Mouse (Mus musculus): ENCODE data around the gene Bcl11b.
A peak's percentile ranks its signal among the peaks of the same experiment; 100 is the strongest.

Bcl11b gene

DNA sequence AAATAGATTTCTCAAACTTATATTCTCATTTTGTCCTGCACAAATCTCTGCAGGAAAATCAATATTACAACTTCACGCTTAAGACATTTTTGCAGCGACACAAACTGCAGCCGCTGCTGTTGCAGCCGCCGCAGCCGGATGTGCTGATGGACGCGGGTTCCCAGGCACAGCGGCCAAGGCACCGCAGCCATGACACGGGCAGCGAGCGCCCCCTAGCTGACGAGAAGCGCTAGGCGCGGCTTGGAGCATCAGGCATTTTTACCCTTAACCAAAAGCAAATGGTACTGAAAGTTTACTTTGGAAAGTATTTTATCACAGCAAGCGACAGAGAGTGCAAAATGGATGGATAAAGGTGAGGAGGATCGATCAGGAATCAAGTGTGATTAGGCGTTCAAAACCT is 4.7 kb downstream of the Bcl11b start:
- peak; percentile 91 for DNase-seq (ENCODE audit: low read depth, low spot score)

DNA sequence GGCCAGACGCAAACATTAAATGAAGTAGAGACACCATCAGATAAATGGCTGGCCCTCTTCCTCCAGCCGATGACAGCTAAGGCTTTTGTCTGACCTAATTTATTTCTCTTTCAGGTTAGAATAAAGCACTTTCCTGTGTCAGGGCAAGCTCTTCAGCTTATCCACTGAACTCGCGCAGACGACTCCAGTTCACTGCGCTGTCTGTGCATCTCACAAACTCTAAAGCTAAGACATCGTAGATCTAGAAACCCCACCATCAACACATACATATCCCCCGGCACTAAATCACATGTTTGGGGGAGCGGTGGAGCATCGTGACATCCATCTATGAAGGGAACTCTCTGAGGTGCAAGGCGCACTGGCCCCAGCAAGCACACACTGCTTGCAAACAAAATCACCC is 5.5 kb downstream of the Bcl11b start:
- DNase-seq (ENCODE audit: low read depth, low spot score): peak; percentile 51

DNA sequence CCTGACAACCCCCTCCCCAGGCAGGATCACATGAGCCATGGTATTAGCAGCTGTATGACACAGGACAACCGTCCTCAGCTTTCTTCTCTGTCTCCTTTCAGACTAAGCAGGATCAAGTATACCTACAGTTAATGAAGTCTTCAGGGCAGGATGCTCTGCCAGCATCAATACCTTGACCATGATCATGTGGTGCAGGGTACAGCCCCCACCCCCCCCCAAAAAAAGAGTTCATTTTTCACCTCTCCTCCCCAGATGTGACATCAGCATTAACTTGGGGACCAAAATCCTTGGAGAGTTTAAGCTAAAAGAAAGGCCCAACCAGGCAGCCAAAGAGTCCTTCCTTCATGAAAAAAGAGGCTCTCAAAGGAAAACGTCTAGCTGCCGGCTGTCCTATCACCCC is 6.2 kb downstream of the Bcl11b start:
- peak; percentile 51 for DNase-seq (ENCODE audit: low read depth, low spot score)

DNA sequence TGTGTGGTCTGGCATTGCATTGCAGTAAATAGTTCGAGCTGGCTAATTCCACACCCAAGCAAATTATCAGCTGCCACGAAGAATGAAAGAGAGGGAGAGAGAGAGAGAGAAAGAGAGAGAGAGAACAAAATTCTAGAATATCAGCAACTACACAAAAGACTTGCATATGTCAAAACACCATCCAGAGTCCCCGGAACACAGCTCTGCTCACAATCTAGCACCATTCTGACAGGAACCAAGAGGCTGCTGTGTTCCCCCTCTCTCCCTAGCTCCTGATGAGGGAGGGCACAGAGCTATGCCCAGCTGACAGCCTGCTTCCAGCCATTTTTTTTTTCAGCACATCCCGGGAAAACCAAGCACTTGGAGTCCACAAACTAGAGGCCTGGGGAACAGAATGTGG is 6.6 kb downstream of the Bcl11b start:
- no peak for DNase-seq (ENCODE audit: low read depth, low spot score)

DNA sequence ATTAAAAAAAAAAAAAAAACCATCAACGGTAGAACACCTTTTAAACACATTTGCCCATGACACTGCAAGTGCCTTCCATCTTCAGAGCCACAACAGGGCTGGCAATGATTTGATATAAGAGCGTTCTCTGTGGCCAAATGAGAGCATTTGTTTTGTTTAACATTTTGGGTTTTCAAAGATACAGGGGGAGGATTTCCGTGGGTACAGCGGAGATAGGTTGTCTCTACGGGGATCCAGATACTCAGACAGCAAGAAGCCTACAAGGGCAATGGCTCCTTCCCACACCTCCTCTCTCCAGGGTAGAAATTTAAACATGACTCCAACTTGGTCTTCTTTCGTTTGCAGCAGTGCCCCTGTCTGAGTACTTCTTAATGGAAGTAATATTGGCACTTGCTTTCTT is 7.2 kb downstream of the Bcl11b start:
- peak; percentile 79 for DNase-seq (ENCODE audit: low read depth, low spot score)

DNA sequence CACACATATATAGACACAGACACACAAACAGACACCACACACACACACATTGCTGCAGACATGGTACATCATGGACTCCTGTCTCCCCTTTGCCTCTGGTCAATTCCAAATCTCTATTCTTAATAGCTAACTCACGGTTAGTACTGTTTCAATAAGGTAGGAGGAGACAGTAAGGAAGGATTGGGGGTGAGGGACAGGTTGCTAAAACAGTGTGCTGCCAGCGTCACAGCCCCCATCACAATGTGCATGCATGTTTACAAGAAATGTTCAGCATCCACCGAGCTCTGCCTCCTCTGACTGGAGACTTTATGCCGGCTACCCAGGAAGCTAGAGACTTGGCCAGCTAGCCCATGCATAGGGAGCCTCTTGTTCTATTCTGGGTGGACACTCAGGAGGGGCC is 9.0 kb downstream of the Bcl11b start:
- DNase-seq (ENCODE audit: low read depth, low spot score): peak; percentile 53

DNA sequence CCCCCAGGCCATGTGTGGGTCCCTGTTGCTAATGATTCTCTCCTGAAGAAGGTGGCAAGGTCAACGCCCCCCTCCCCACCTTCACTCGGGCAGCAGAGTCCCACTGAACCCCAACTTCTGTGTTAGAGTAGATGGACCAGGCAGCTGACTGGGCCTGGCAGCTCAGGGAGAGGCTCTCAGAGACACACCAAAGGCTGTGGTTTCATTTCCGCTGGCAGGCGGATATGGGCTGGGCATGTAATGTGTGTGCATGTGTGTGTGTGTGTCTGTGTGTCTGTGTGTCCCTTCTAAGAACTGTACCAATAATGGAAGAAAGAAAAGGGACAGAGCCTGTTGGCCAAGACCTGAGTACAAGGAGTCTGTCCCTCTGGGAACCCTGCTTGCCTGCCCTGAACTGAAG is 10.4 kb downstream of the Bcl11b start:
- peak; percentile 92 for DNase-seq (ENCODE audit: low read depth, low spot score)

DNA sequence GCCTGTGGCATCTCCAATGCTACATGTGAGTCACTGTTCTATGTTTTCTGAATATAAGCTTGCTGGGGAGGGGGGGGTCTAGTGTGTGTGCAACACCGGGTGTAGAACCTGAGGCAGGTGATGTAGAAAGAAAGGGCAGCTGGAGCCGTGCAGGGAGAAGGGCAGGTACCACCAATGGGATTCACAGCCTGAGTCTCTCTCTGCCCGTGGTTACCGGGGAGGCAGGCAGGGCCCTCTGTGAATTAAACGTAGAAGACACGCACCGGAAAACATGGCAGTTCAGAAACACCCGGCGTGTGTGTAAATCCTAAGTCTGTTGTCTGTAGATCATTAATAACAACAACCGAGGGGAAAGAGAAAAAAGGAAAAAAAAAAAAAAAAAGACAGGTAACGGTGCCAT is 12.2 kb downstream of the Bcl11b start:
- DNase-seq (ENCODE audit: low read depth, low spot score): peak; percentile 63

DNA sequence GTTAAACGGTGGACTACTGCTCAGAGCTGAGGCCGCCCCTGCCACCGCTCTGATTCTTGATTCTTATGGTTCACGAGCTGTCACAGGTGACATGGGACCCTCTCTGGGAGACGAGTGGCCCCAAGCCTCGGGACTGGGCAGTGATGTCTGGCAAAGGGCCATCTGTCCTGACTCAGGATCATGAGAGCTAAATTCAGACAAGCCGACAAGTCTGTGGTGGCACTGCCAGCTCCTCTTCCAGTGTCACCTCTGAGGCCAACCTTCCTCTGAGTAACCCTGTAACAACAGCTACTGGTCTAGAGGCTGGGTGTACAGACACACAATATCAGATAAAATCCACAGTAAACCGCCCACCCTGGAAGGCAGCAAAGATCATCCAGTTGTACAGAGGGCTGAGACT is 20.2 kb downstream of the Bcl11b start:
- peak; percentile 48 for DNase-seq (ENCODE audit: low read depth, low spot score)

DNA sequence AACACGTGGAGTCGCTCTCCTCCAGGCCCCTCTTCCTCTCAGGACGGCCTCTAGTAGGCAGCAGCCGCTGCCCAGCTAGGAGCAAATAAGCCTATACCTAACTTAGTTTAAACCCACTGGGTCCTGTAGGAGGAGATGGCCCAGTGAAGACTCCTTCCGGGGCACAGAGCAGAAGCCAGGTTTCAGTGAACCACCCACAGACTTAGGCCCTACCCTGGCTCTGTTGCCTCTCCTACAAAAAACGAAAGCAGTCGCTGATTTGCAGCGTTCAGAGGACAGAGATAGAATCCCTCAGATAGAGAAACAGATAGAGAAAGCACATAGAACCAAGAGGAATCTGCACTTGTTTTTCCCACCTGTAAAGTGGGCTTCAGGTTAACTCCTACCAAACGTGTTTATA is 21.1 kb downstream of the Bcl11b start:
- DNase-seq (ENCODE audit: low read depth, low spot score): peak; percentile 79

DNA sequence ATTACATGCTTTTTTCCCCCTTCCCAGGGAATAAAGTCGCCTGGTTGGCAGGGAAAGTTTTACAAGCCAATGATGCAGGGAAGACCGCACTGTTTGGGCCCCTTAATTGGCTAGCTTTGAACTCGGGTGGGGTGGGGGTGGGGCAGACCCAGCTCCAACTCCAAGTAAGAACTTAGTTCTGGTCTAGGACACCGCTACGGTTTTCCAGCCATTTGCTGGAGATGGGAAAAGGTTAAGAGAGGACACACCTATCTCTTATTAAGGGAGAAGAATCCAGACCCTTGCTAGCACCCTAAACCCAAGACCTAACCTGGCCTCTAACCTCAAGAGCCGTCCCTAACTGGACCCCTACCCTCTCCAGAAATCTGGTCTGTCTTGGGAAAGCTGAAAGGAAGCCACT is 22.2 kb downstream of the Bcl11b start:
- no peak for DNase-seq (ENCODE audit: low read depth, low spot score)

DNA sequence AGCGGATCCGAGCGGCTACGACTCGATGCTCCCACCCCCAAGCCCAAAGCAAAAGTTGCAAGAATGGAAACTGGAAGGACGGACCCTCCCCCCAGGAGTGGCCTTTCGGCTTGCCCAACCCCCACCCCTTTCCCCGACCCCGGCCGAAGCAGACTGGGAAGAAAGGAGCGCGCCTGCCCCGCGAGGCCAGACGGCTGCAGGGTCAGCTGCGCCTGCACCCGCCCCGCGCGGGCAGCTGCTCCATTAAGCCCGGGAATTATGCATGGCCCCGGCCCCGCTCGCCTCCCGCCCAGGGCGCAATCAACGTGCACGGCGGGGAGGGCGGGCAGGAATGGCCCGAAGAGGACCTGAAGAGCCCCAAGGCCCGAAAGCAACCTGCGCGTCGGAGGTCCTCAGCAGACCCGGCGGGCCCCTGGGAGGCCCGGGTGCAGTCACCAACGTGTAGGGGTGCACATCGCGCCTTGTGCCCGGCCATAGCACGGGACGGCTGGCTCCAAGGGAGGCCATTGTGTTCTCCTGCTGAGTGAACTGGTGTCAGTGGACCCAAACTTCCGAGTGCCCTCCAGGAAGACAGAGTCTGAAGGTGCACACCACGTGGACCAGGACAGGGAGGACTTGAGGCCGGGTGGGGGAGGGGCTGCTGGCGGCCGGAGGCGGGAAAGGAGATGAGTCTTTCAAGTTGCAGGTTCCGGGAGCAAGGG is 23.0 kb downstream of the Bcl11b start:
- DNase-seq (ENCODE audit: low read depth, low spot score): peak; percentile 63

DNA sequence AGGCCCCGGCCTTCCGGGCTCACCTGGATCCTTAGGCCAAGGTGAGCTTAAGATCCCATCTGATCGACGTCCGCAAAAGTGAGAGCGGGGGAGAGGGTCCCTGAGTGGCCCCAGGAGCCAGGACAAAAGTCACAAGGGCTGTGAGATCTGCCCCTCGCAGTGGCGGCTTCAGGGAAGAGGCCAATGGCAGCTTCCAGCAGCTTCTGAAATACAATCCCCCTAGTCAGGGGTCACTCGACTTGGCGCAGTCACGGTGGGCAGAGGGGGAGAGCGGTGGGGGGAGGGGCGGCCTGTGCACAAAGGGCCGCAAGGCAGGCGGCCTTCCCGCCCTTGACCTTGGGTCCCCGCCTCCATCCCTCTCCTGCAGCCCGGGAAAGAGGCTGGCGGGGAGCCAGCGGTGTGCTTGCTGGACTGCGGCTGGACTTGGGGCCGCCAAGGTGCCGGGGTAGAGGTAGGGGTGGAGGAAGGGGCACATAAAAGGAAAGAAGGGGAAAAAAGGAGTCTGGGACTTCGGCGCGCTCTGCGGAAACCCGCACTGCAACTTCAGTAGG is 23.6 kb downstream of the Bcl11b start:
- DNase-seq (ENCODE audit: low read depth, low spot score): peak; percentile 45

DNA sequence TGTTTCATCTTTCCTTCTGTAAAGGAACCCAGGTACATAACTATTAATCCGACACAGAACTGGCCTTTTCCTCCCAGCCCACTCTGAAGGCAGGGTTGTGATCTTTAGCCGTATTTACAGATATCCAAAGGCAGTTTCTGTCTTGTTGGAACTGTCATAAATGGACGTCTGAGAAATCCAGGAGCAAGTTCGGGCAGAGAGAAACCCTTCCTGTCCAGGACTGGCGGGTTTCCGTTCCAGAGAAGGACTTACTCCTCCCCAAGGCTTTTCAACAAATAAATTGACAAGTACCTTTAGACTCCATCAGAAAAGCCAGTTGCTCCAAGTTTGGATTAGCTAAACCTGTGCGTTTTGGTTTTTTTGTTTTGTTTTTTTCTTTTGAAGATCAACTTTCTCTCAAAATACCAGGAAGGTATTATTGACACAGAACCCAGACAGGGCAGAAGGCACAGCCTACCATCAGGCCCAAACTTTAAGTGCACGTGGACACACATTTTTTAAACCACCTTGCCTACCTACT is 24.6 kb downstream of the Bcl11b start:
- no peak for DNase-seq (ENCODE audit: low read depth, low spot score)

DNA sequence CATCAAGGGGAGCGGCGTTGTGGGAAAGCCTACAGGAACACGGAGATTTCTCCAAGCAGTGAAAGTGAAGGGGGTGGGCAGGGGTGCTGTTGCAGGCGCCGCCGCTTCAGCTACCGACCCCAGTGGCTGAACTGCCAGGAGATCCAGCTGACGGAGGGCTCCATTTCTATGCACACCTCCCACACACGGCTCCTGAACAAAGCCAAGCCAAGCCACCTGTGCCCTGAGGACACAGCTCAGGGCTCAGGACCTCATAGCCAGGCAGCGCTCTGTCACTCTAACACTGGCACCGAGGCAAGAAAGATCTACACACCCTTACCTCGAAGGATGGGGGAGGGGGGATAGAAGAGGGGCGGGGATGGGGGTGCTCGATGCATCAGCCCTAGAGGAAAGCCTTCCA is 25.3 kb downstream of the Bcl11b start:
- peak; percentile 63 for DNase-seq (ENCODE audit: low read depth, low spot score)

DNA sequence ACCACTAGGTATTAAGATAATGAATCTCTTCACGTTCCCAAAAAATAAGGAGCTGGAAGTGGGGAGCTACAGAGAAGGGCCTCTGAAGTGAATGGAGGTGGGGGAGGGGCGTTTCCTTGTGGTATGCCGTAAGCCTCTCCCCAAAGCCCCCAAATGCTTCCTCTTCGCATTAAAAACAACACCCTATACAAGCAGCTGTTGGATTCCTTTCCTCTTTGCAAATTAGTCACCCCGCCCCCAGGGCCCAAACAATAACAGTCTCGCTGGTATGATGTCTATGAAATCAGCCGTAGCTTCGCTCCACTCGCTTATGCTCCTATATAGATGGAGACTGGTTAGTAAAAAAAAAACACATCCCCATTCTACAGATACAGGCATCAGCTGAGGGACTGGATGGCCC is 25.9 kb downstream of the Bcl11b start:
- peak; percentile 74 for DNase-seq (ENCODE audit: low read depth, low spot score)

DNA sequence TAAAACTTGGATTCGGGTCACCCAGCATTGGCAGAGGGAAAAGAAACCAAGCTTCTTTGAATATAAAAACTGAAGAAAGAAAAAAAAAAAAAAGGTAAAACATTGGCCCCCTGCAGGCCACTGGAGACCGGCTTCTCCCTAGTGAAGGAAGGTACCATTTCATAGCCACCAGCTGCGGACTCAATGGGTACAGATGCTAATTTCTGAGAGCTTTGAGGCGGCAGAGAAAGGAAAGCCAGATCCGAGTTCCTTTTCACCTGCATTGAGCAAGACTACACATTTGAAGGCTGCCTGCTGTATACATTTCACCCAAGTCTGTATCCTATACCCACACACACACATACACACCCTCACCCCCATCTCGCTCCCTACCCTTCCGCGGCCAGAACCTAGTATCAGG is 26.3 kb downstream of the Bcl11b start:
- peak; percentile 62 for DNase-seq (ENCODE audit: low read depth, low spot score)

DNA sequence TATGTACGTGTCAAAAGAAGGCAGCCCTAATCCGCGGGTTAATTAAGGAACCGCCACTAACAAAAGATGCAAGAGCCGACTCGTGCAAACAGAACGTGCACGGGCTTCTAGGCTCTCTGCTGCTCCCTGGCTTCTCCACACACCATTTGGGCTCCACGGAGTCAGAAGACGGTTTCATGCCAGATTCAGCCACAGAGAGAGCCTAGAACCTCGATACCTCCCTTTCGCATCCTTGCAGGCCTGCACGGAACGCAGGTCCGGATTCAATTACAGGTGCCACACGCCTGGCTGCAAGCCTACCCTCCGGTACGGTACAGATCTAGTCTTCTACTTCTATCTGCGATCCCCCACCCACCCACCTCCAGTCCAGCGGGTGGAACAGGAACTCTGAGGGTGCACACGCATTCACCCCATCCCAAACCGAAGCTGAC is 26.8 kb downstream of the Bcl11b start:
- DNase-seq (ENCODE audit: low read depth, low spot score): peak; percentile 65

DNA sequence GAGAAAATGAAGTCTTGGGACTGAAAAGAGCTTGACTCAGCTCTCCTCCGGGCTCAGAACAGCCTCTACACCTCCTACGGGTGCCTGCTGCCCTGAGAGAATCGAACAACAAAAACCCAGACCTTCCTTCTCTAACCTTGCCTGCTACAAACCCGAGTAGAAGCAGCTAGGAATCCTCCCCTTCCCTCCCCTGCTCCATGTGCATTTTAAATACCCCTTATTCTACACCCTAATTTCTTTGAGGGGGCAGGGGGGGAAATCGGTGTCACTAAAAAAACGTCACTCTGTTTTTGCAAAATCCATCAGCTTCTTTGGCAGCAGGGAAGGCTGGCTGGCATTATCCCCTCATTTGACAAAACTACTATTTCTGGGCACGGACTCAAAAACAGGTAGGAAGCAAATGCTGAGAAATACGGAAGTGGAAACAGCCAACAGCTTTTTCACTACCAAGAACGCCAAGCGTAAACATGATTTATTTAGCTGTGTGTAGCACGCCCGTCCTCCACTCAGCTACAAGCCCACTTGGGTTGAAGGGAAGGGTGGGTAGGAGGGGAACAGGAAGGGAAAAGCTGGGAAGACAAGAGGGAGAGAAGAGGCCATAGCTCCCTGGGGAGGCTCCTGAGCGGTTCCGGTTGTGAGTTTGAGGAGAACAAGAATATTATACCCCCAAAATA is 27.4 kb downstream of the Bcl11b start:
- peak; percentile 68 for DNase-seq (ENCODE audit: low read depth, low spot score)

DNA sequence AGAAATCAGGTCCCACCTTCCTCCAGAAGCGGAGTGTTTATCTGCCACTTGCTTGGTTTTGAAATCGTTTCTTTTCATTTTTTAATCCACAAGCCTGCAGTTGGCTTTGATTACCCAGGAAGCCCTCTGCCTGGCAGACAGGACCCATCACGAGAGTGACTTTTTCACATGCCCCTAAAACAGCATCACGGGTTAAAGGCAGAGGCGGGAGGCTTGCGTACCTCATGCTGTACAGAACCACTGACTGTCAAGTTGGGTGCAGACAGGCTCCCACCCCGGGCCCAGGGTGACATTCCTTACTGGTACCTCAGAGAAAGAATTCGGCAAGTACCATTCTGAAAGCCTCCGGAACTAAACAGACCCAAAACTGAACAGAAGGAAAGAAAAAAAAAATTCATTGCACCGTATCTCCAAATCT is 27.9 kb downstream of the Bcl11b start:
- peak; percentile 69 for DNase-seq (ENCODE audit: low read depth, low spot score)

DNA sequence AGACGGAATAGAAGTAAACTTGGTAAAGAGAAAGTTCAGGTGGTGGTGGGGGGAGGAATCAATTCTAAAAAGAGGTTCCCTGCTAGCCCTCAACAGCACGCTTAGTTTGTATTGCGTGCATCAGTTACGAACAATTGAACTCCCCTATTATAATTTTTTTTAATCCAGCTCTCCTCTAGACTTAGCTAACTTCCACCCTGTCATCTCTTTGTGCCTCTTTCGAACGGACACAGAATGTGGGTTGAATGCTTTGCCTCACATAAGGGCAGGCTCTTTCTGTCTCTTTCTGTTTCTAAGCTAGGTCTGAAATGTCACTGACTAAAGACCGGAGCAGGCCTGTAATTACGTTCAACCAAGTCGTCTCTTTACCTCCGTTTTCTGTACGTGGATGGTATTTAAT is 28.9 kb downstream of the Bcl11b start:
- peak; percentile 65 for DNase-seq (ENCODE audit: low read depth, low spot score)

DNA sequence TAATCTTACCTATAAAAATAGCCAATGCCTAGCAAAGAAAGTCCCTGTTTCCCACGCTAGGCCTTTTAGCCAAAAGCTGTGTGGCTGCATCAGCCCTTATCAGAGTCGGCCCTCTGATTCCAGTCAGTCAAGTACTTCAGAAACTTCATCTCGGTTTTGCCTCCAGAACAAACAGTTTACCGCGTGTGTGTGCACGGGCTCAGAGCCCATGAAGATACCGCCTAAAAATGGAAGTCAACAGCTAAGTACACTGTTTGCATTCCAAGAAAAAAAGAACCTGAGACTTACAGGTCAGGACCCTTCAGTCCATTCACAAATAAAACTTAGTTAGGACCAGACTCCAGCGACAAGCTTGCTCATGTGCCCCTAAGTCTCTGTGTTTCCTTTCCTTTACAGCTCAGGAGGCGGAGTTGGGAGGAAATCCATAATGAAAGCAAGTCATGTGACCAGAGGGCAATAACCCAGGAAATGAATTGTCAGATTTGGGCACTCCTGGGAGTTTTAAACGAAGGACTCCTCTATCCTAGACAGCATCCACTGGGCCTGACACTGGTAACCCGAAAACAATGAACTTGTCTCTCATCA is 29.8 kb downstream of the Bcl11b start:
- peak; percentile 70 for DNase-seq (ENCODE audit: low read depth, low spot score)

Measured in CD4-positive helper T cell, adult 2 months (primary cell).